8 mouse cellular contexts compared by ENCODE assay signal in genomic region chr6:140712754-140713153, GRCm38 (mm10). TPM values are rescaled to one million over a fixed set of nuclear protein-coding genes. Genes with fewer than 3 reads are reported as not detected.
A peak's percentile ranks its signal among the peaks of the same experiment; 100 is the strongest.
DNase-seq lines count a peak whose midpoint lies in the region; TF ChIP-seq lines count a peak whose summit lies in the region.

No protein-coding gene starts in this region.

- peak; percentile 77 for DNase-seq in CD4-positive, CD25-positive, alpha-beta regulatory T cell, adult 2 months (ENCODE audit: low read depth, low spot score)
- DNase-seq in T-cell, adult 2 months (ENCODE audit: low spot score), result peak; percentile 38
- peak; percentile 65 to 74 for DNase-seq in cerebellum, postnatal 4 days (ENCODE audit: low spot score in 2 of 2)
- peak; percentile 70 for DNase-seq in gastrocnemius, postnatal 10 days
- peak; percentile 65 to 82 for DNase-seq in kidney, postnatal 25 days
- peak; percentile 62 for DNase-seq in lung, adult 2 months
- DNase-seq in retina, embryonic 14.5 days (ENCODE audit: low spot score), result peak; percentile 89
- DNase-seq in urinary bladder, postnatal 25 days (ENCODE audit: low spot score), result peak; percentile 63

- no peak overlapping the region for H3K4me3 ChIP-seq in lung, adult 2 months (replicated peaks; ENCODE audit: extremely low read depth, low read depth, low read length)

- peak; percentile 79 for TF ChIP-seq CTCF in lung, adult 2 months (IDR thresholded peaks at IDR 0.05; ENCODE audit: insufficient read depth, low read length)

- no peaks in the 10 kb centered on the region; the same call in 1 of the 2 replicates for H3K4me1 ChIP-seq in lung, adult 2 months (ENCODE audit: control insufficient read depth, insufficient read depth, low read length)

- WGBS in lung, adult 2 months, result 6% methylated on average over 11 of the region's 11 CpGs

- TF ChIP-seq POLR2A in lung, adult 2 months (IDR thresholded peaks at IDR 0.05; ENCODE audit: borderline replicate concordance, extremely low read depth, low read depth, low read length), result no peak

RNA-seq across cellular contexts. Expression of gene Gm11077, which starts 16.3 kb away (rescaled TPM):
- not detected for total RNA-seq in gastrocnemius, postnatal 10 days (2021)
- not detected in 2 replicates for polyA plus RNA-seq in lung, adult 2 months (2012; rRNA removed)

Comparison
In these comparisons a context has a peak if more than half of its experiments do, and no peak if none do; other contexts are left out.
1. DNase-seq: peak in every context shown above with its lines; median percentile 89 in retina, embryonic 14.5 days; 77 in CD4-positive, CD25-positive, alpha-beta regulatory T cell, adult 2 months; 74 in kidney, postnatal 25 days; 70 in gastrocnemius, postnatal 10 days; 70 in cerebellum, postnatal 4 days; 63 in urinary bladder, postnatal 25 days; 62 in lung, adult 2 months; 38 in T-cell, adult 2 months.